Mouse (Mus musculus) brown adipose tissue, adult 24 weeks (tissue): ENCODE measurements at regions not wholly inside any gene's neighbourhood (a gene's known extent, or its start where the extent isn't known, plus 50 kb on each side); places are given as distances from the start of the nearest gene placed in this dataset.
"Not testable (repeated sequence)": the region's sequence is repeated elsewhere in the genome, so short reads cannot be mapped to it uniquely, and the experiment has no call there.

Source experiments
- H3K27ac ChIP-seq: fragments of 200-500 bp; replicated peaks from 2 replicates; pipeline ENCODE4 v1.5.1; 2012; ENCODE audit warnings: low read depth, mild to moderate bottlenecking, low read length
- H3K4me1 ChIP-seq: fragments of 200-500 bp; 2 replicates; pipeline ENCODE4 v1.6.1; 2012; ENCODE audit warnings: low read length, mixed read lengths; ENCODE audit not compliant: control insufficient read depth, insufficient read depth, insufficient read length
- H3K4me3 ChIP-seq: fragments of 200-500 bp; 2 replicates; pipeline ENCODE4 v1.5.1; 2012; ENCODE audit warnings: low read depth, mild to moderate bottlenecking, low read length, moderate library complexity; ENCODE audit not compliant: insufficient read depth

DNA sequence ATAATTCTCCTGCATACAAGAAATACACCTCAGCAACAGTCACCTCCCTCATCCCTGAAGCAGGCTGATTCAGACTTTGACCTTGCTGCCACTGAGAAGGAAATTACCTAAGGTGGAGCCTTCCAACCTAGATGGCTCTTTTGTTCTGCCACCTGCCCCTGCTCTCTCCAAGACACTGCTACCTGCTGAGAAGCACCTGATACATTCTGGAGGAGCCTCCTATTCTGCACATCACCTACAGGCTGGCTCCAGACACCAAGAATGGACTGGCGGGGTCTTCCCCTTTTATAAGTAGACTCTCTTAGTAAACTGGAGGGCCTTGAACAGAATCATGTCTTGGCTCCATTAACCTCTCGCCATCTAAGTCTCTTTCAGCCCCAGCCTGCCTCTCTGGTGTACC lies 1149.5 kb upstream of the 2610301B20Rik start:
- not testable (repeated sequence) for H3K4me1 ChIP-seq, H3K27ac ChIP-seq, H3K4me3 ChIP-seq

DNA sequence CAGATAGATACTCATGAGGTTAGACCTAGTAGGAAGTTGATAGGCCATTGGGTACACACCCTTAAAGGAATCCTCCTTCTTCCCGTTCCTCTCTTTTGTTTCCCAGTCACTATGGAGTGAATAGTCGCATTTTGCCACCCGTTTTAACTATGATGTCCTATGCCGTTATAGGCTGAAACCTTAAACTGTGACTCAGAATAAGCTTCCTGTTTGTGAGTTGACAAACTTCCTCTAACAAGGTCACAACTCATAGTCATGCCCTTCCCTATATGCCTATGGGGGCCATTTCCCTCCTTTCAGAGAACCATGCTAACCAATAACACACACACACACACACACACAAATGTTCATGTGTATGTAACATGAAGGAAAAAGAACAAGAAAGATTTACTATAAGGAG lies 1136.6 kb upstream of the 2610301B20Rik start:
- Histone ChIP-seq H3K27ac (no peak overlapping the region), H3K4me3 (no peak overlapping the region), H3K4me1 (no peaks in the 10 kb centered on the region)

DNA sequence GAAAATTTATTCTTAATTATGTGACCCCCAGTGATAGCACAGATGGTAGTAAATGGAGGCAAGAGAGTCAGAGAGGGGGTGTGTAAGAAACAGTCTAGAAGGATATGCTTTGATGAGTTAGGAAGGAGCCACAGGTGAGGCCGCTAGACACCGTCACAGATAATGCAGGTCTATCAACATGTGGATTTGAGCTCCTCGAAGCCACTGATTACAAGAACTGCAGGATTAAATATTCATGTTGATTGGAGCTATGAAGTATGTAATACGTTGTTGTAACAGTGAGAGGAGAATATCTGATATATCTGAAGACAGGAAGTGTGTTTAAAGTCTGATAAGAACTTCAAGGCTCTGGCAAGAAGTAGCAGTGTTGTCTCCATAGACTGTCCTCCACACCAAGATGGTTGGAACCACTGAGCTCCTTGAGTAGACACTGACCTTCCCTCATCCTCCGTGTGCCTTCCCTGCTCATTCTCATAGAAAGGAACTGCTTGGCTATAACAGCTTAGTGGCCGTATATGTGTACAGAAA lies 1126.8 kb upstream of the 2610301B20Rik start:
- H3K4me3 ChIP-seq, result no peak overlapping the region
- H3K27ac ChIP-seq, result no peak overlapping the region
- H3K4me1 ChIP-seq, result no peaks in the 10 kb centered on the region

DNA sequence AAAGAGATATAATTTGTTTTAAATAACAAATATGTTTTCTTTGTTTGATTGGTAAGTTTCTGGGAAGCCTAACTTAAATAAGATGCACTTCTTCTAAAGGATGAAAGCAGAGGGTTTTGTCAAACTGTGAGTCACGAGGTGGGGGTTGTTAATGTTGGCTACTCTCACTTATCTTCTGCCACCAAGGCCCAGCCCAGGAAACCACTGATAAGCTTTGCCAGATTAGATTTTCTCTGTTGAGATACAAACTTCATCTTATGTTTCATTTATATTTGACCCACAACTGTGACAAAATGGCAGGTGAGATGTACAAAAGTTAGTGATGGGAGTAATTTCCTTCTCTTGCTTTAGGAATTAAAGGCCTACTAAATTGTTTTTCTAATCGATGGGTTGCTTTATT lies 1126.2 kb upstream of the 2610301B20Rik start:
- Histone ChIP-seq H3K4me3 (no peak overlapping the region), H3K4me1 (no peaks in the 10 kb centered on the region), H3K27ac (no peak overlapping the region)

DNA sequence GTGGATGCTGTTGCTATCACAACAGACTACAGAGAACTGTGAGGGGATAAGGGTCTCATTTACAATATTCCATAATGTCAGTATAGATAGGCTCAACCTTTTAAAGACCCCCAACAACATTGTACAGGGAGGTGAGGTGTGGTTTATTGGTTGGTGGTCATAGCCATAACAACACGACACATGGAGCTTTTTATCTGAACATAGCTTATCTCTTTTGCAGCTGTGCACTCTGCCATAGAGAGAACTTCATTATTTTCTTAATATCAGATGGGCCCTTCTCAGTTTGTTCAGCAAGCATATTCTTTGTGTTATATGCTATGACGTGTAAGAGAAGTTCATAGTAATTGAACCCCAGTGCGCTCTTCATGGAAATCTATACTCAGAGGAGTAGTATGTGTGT lies 1124.4 kb upstream of the 2610301B20Rik start:
- H3K4me1 ChIP-seq, result no peaks in the 10 kb centered on the region
- no peak overlapping the region for H3K4me3 ChIP-seq
- H3K27ac ChIP-seq, result no peak overlapping the region

DNA sequence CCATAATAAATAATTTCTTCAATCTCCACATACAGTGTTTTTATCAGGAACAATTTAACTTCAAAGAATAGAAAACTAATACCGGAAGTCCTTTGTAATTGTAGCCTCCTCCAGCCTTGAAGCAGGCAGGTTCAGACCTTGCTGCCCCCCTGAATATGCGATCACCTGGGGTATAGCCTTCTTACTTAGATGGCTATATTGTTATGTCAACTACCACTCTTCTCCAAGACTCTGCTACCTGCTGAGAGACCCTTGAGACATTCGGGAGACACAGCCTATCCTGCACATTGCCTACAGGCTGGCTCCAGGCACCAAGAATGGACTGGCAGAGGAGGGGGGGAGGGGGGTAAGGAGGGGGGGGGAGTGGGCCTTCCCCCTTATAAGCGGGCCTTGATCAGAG lies 1123.9 kb upstream of the 2610301B20Rik start:
- Histone ChIP-seq H3K27ac (no peak overlapping the region), H3K4me3 (no peak overlapping the region), H3K4me1 (no peaks in the 10 kb centered on the region)

DNA sequence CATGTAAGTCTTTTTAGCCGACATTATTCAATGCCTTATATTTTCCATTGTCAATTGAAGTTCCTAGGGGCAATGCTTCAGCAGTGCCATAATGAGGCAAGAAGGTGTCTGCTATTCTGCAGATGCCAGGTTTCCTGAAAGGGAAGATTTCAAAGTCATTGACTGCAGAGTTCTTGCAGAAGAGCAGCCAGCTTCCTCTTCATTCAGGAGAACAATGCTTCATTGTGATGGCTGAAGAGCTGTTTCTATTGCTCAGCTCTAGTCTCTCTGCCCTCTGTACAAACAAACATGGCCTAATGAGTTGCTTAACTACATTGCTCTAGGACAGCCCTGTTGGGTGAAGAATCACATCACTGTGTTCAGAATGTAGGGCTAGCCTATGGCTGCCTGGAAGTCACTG lies 1111.0 kb upstream of the 2610301B20Rik start:
- Histone ChIP-seq H3K4me3 (no peak overlapping the region), H3K27ac (no peak overlapping the region), H3K4me1 (no peaks in the 10 kb centered on the region)

DNA sequence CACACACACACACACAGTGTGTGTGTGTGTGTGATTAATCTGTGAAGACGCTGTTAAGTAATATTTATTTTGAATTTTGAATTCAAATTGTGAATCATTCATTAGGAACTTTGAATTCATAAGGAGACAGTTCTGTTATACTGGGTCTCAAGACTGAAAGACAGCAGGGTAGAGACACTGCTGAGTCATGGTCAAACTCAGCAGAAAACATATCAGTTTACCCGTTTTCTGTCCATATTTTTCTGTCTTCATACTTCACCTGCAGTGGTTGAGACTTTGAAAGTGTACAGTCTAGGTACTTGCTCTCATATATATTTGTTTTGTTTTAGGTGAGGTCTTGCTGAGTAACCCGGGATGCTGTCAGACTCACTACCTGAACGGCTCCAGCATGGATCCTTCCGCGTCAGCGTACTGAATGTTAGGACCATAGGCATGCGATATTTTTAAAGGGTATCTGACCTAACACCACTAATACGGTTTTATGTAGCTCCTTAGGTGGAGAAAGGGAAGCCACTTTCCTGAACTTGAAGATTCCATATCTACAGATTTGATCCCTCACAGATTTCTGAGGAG lies 1104.6 kb upstream of the 2610301B20Rik start:
- Histone ChIP-seq H3K27ac (no peak overlapping the region), H3K4me1 (no peaks in the 10 kb centered on the region), H3K4me3 (peak overlapping the region; percentile 16; the same call in 1 of the 2 replicates)

DNA sequence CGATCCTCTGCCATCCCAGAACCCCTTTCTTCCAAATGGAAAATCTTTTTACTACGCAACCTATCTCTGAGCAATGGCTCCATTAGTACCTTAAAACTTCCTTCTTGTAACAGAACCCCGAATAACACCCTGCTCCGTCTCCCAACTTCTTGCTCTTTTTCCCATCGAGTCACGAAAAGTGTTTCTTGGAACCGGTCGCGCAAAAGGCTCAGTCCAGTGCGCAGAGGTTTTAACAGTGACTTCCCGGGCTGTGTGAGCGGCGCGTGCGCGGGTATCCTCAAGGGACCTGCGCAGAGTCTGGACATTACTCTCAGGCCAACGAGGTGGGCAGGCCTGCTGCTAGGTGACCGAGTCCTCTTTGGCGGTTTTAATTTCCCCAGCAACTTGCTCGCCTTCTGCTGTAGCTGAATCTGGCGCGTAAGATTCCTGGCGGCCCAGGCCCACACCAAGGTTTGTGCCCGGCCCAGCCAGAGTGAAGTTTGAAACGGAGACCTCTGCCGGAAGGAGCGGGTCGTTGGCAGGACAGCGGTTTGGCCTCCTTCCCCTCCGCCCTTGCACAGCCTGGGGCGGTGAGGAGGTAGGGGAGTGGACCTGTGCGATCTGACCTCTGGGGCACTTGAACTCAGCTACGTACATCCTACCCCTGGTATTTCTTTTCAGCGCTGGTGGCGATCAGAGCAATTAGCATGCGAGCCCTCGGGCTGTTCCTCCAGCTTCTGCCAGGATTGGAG lies 1103.8 kb upstream of the 2610301B20Rik start:
- Histone ChIP-seq H3K4me1 (no peaks in the 10 kb centered on the region), H3K4me3 (peak overlapping the region; percentile 75), H3K27ac (peak overlapping the region; percentile 81)

DNA sequence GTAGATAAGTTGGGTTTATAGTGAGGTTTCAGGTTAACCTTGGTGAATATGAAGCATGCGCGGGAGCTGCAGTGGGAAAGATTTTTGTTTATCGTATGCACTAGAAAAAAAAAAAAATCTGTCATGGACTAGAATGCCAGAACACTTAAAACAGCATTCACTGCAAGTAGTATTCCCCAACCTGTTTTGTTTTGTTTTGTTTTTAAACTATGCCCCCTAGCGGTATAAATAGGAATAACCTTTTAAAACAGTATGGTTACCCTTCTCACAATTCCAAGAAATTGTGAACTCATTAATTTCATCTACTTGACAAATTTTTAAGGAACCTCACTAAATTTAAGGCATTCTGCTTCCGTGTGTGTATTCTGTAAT lies 1103.2 kb upstream of the 2610301B20Rik start:
- Histone ChIP-seq H3K27ac (peak overlapping the region; percentile 75), H3K4me3 (peak overlapping the region; percentile 75)

DNA sequence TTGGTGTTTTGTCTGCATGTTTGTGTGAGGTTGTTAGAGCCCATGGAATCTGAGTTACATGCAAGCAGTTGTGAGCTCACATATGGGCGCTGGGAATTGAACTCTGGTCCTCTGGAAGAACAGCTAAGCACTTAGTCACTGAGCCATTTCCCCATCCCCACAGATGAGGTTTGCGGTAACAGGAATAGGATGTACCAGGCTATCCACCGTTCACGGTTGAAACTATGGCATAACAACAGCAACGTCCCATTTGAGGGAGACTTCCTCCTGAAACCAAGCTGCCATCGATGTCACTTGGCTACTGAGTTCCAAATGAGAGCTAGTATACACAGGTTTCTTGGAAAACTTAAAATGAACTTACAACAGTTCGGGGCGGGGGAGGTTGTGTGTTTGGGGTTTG lies 1095.9 kb upstream of the 2610301B20Rik start:
- H3K4me3 ChIP-seq, result no peak overlapping the region
- no peak overlapping the region for H3K27ac ChIP-seq
- 0 out of 2 replicates have a peak, but pooled peaks cover 4% of the 10 kb centered on the region for H3K4me1 ChIP-seq

More for the DNA sequence above, 1103.2 kb upstream of the 2610301B20Rik start:
- no peaks in the 10 kb centered on the region for H3K4me1 ChIP-seq

DNA sequence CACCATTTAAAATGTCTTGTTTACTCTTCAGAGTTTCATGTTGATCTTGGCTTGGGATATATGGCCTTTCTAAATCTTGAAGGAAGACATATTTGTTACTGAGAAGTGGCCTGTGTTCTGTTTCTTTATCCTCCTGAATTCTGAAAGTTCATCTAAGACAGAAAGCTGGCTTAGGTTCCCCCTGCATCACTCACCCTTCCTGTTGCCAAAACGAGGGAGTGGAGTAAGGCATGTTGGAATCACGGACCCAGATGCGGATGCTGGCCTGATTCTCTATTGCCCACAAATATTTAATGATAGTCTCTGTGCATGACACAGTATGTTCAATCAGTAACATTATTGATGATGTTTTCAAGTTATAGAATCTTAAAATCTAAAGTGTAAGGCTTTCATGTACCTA lies 1094.7 kb upstream of the 2610301B20Rik start:
- Histone ChIP-seq H3K27ac (no peak overlapping the region), H3K4me1 (0 out of 2 replicates have a peak, but pooled peaks cover 4% of the 10 kb centered on the region), H3K4me3 (no peak overlapping the region)

DNA sequence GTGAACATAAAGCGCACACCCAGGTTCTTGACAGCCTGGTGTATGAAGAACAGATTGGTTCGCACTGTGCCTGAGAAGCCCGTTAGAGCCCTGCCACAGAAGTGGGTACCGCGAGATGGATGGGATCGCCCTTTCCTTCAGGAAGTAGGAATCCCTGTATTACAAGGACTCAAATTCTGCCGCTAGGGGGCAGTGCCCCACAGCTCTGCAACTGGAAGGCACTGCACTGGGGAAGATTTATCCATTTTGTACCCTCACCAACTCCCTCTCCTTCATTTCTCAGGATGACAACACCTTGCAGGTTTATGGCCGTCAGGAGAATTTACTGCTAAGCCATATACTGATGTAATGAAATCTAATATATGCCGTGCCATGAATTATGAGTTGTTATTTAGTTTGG lies 1094.1 kb upstream of the 2610301B20Rik start:
- Histone ChIP-seq H3K27ac (no peak overlapping the region), H3K4me3 (no peak overlapping the region), H3K4me1 (0 out of 2 replicates have a peak, but pooled peaks cover 4% of the 10 kb centered on the region)

DNA sequence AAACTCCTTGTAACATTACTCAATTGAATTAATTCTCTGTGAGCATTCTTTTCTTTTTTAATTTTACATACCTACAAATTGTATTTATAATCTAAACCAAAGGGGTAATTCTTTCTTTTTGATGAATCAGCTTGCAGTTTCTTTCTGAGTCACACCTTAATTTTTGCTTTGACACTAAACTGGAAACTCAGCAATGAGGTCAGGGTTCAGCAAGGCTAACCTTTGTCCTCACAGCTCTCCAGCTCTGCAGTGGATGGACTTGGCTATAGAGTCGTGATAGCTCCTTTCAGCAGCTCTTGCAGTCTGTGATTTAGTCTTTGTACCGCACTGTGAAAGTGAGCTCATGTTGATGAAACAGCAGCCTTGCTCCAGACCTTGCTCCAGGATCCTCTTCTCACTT lies 1093.0 kb upstream of the 2610301B20Rik start:
- Histone ChIP-seq H3K4me3 (no peak overlapping the region), H3K4me1 (0 out of 2 replicates have a peak, but pooled peaks cover 4% of the 10 kb centered on the region), H3K27ac (no peak overlapping the region)

DNA sequence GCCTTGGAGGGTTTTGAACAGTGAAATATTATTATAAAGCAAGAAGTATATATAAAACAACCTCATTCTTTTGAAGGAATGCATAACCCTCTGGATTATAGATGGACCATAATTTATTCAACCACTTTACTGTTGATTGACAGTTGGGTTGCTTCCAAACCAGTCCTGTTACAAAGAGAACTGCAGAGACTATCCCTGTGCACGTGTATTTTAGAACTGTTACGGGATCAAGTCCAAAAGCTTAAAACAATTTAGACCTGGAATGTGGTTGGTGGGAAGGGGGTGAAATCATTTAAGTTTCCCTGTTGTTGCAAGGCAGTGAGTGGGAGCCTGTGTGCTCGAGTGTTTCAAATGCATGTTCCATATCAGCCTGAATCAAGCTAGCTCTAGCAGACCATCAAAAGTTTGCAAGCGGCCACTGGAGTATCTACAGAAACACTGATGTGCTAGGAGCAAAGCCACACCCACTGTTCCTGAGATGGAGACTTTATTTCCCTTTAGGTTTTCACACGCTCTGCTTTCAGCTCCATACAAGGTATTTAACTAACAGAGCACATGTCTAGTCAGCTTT lies 1086.4 kb upstream of the 2610301B20Rik start:
- Histone ChIP-seq H3K4me3 (no peak overlapping the region), H3K27ac (no peak overlapping the region), H3K4me1 (no peaks in the 10 kb centered on the region)

DNA sequence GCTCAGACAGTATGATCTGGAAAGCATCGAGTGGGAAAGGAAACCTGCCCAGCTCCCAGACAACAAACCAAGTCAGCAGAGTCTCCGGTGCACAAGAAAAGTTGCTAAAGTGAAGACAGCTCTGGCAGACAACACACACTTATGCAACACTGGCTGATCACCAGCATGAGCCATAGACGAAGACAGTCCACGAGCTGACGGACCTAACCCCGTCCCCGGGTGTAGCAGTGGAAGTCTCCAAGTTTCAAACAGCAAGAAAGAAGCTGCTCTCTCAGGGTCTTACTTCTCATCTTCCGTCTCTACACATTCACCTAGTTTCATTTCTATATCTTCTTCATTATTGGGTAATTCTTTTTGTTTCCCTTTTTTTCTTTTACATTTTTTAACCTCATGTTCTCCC lies 1083.8 kb upstream of the 2610301B20Rik start:
- Histone ChIP-seq H3K4me3 (no peak overlapping the region), H3K27ac (no peak overlapping the region), H3K4me1 (no peaks in the 10 kb centered on the region)
